10 mouse cellular contexts compared by ENCODE assay signal in the genomic region with DNA sequence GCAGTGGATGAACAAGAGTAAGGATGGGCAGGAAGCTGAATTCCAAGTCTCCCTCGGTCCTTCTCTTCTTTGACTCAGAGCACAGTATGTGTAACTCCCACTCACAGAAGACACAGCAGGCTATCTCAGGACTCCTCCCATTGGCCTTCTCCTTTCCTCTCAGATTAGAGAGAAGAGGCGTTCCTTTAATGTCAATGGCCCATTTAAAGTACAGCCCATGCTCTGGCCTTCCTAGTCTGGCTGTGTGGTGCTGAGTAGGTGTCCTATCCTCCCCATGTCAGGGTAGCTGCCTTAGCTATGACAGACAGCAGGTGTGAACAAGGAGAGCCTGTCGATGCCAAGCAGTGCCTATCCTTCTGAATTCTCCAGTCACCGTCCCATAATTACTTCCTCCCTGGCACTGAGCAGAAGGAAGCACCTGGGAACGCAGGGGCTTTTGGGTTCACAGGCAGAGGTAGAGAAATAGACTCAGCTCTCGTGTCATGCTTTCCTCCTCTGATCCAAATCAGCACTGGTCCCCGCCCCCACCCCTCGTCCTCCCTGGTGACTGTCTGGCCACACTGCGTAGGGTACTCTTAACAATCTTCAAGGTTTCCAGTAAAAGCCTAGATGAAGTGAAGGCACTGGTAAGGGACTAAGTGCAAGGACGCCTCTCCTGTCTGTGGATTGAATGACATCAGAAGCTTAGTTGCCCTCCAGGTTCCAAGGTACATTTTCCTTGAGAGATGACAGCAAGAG.
A peak's percentile ranks its signal among the peaks of the same experiment; 100 is the strongest.
DNase-seq lines count a peak whose midpoint lies in the region; ATAC-seq and TF ChIP-seq lines count a peak whose summit lies in the region.
"Had no signal": no experiment of that assay in that cellular context is flagged by ENCODE, and none has a peak within 500 bp of the region (broad histone marks: within the 10 kb centered on the region; RNA-seq: fewer than 3 reads in every experiment).

No protein-coding gene starts in this region.

- no peak for ATAC-seq in forebrain, embryonic 14.5 days
- peak; percentile 17; the same call in 1 of the 2 replicates for ATAC-seq in intestine, postnatal 0 days
- ATAC-seq in neural tube, embryonic 13.5 days (ENCODE audit: low read depth), result no peak

- peak overlapping the region; percentile 78 for H3K27ac ChIP-seq in forebrain, embryonic 14.5 days (ENCODE audit: low read depth, low read length)
- no peak overlapping the region for H3K27ac ChIP-seq in intestine, postnatal 0 days (ENCODE audit: low read depth, low read length)
- peak overlapping the region; percentile 65 for H3K27ac ChIP-seq in neural tube, embryonic 13.5 days (replicated peaks)
- H3K27ac ChIP-seq in cerebellum, adult 2 months (ENCODE audit: insufficient read depth, low read length), result no peak overlapping the region
- H3K27ac ChIP-seq: stomach, postnatal 0 days had no signal

- peak; percentile 24 for DNase-seq in right cerebral cortex, adult 2 months (ENCODE audit: low spot score in 2 of 2)
- no peak for DNase-seq in right cerebral cortex, postnatal 14 days
- DNase-seq in forebrain, embryonic 14.5 days (ENCODE audit: low spot score), result no peak
- DNase-seq in cerebellum, adult 11-12 months, result no peak
- DNase-seq in cerebellum, adult 2 months, result no peak
- DNase-seq in layer of hippocampus, postnatal 25 days (ENCODE audit: extremely low spot score in 1 of 2, low spot score in 1 of 2), result no peak
- DNase-seq: kidney, adult 8-10 months had no signal

- TF ChIP-seq CTCF in intestine, postnatal 0 days (IDR thresholded peaks at IDR 0.05; ENCODE audit: low read depth), result no peak
- no peak for TF ChIP-seq CTCF in cerebellum, adult 2 months (IDR thresholded peaks at IDR 0.05; ENCODE audit: borderline replicate concordance, insufficient read depth, low read depth, low read length)

- TF ChIP-seq POLR2A in cerebellum, adult 2 months (IDR thresholded peaks at IDR 0.05; ENCODE audit: borderline replicate concordance, insufficient read depth, low read length), result no peak

- H3K4me2 ChIP-seq in forebrain, embryonic 14.5 days (ENCODE audit: low read length), result peak overlapping the region; percentile 44
- H3K4me2 ChIP-seq in intestine, postnatal 0 days (replicated peaks; ENCODE audit: low read depth), result no peak overlapping the region
- H3K4me2 ChIP-seq in neural tube, embryonic 13.5 days, result peak overlapping the region; percentile 22

- peak overlapping the region; percentile 38 for H3K9ac ChIP-seq in forebrain, embryonic 14.5 days (ENCODE audit: low read length)
- no peak overlapping the region for H3K9ac ChIP-seq in intestine, postnatal 0 days (ENCODE audit: low read depth, low read length)
- no peak overlapping the region for H3K9ac ChIP-seq in neural tube, embryonic 13.5 days

- H3K9me3 ChIP-seq in forebrain, embryonic 14.5 days (replicated peaks; ENCODE audit: control insufficient read depth, low read length), result no peaks in the 10 kb centered on the region
- no peaks in the 10 kb centered on the region for H3K9me3 ChIP-seq in intestine, postnatal 0 days (ENCODE audit: control insufficient read depth)
- H3K9me3 ChIP-seq in neural tube, embryonic 13.5 days, result no peaks in the 10 kb centered on the region

- no peaks in the 10 kb centered on the region for H3K27me3 ChIP-seq in forebrain, embryonic 14.5 days (replicated peaks; ENCODE audit: control insufficient read depth, insufficient read depth, low read length)
- H3K27me3 ChIP-seq in intestine, postnatal 0 days (replicated peaks; ENCODE audit: control insufficient read depth, insufficient read depth, low read length), result no peaks in the 10 kb centered on the region
- H3K27me3 ChIP-seq in neural tube, embryonic 13.5 days, result no peaks in the 10 kb centered on the region
- H3K27me3 ChIP-seq in cerebellum, adult 2 months (ENCODE audit: control insufficient read depth, insufficient read depth, low read length), result no peaks in the 10 kb centered on the region; the same call in 1 of the 2 replicates

- H3K4me3 ChIP-seq in forebrain, embryonic 14.5 days (ENCODE audit: low read depth, low read length), result no peak overlapping the region
- no peak overlapping the region for H3K4me3 ChIP-seq in intestine, postnatal 0 days (ENCODE audit: low read depth, low read length)
- H3K4me3 ChIP-seq in neural tube, embryonic 13.5 days, result no peak overlapping the region
- H3K4me3 ChIP-seq in cerebellum, adult 2 months (replicated peaks; ENCODE audit: insufficient read depth, low read depth, low read length), result no peak overlapping the region

- H3K36me3 ChIP-seq in forebrain, embryonic 14.5 days (ENCODE audit: control insufficient read depth, insufficient read depth, low read length), result no peaks in the 10 kb centered on the region
- no peaks in the 10 kb centered on the region for H3K36me3 ChIP-seq in intestine, postnatal 0 days (ENCODE audit: control insufficient read depth, insufficient read depth)
- H3K36me3 ChIP-seq in neural tube, embryonic 13.5 days, result no peaks in the 10 kb centered on the region

- 13% methylated on average over 10 of the region's 10 CpGs for WGBS in forebrain, embryonic 14.5 days
- WGBS in intestine, postnatal 0 days, result 55% methylated on average over 10 of the region's 10 CpGs
- 42% methylated on average over 10 of the region's 10 CpGs for WGBS in neural tube, embryonic 13.5 days
- 24% methylated on average over 10 of the region's 10 CpGs for WGBS in cerebellum, adult 2 months

- peaks cover 47% of the 10 kb centered on the region for H3K4me1 ChIP-seq in forebrain, embryonic 14.5 days (ENCODE audit: control insufficient read depth, insufficient read depth, low read length)
- peaks cover 9% of the 10 kb centered on the region; the same call in 1 of the 2 replicates for H3K4me1 ChIP-seq in intestine, postnatal 0 days (replicated peaks; ENCODE audit: control insufficient read depth, insufficient read depth, low read length)
- H3K4me1 ChIP-seq in neural tube, embryonic 13.5 days (replicated peaks), result peaks cover 49% of the 10 kb centered on the region
- H3K4me1 ChIP-seq in cerebellum, adult 2 months (ENCODE audit: control insufficient read depth, insufficient read depth, low read length), result no peaks in the 10 kb centered on the region

Comparison
In these comparisons a context has a peak if more than half of its experiments do, and no peak if none do; other contexts are left out.
1. DNase-seq: peak in right cerebral cortex, adult 2 months (2 of 2); none in right cerebral cortex, postnatal 14 days (single experiment), forebrain, embryonic 14.5 days (single experiment), cerebellum, adult 11-12 months (single experiment), cerebellum, adult 2 months (0 of 2) and layer of hippocampus, postnatal 25 days (0 of 2).
2. H3K27ac ChIP-seq: peak in forebrain, embryonic 14.5 days (single experiment) and neural tube, embryonic 13.5 days (single experiment); none in intestine, postnatal 0 days (single experiment) and cerebellum, adult 2 months (single experiment).